Mouse (Mus musculus): ENCODE data around the gene Smg6.
A peak's percentile ranks its signal among the peaks of the same experiment; 100 is the strongest.

Smg6 gene

DNA sequence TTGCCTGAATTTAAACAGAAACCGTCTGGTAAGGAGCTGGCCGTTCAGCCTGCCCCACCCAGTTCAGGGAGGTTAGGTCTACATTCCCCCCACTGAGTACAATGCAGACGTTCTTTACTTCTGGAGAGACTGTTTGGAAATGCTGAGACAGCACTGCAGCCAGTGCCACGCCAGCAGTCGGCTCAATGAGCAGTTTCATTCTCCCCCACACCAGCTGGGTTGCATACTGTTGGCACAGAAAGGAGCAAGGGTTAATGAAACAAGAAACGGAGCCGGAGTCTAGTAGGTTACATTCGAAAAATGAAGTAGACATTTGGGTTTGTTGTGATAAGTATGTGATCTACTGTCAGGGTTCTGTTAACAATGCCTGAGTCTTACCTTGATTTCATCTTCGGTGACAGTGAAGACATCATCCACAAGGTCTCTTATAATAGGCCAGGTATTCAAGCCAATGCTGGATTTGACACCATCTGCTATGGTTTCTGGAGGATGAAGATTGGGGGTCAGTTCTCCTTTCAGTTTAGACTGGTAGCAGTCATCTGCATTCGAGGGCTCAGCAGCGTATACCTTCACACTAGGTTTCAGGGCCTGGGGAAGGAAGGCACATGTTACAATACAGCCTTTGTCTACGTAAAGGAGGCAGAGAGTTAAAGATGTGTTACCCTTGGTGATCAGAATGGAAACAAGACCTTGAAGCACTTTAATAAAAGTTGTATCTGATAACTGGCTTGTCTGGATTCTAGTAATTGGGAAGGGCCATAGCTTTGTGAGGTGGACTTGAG, 16.8 kb upstream of the Smg6 start:
- no peak for DNase-seq (ENCODE audit: low read depth, low spot score)
- H3K27me3 ChIP-seq (ENCODE audit: control insufficient read depth, insufficient read depth, low read length, poor library complexity, severe bottlenecking), result no peaks in the 10 kb centered on the region

DNA sequence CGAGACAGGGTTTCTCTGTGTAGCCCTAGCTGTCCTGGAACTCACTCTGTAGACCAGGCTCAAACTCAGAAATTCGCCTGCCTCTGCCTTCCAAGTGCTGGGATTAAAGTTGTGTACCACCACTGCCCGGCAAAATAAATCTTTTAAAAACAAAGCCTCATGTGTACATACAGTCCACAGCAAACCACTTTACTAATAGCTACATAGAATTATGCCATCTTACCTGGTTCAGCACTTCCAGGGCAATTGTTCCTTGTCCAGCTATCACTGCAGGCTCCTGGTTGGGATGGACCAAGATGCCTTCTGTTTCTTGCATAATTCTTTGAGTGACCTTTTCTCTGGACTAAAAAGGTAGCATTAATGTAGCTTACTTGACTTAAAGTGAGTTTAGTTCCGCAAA, 15.6 kb upstream of the Smg6 start:
- peaks cover 23% of the 10 kb centered on the region for H3K36me3 ChIP-seq (ENCODE audit: control insufficient read depth, insufficient read depth, low read length, poor library complexity, severe bottlenecking)
- no peak for DNase-seq (ENCODE audit: low read depth, low spot score)
- no peaks in the 10 kb centered on the region for H3K27me3 ChIP-seq (ENCODE audit: control insufficient read depth, insufficient read depth, low read length, poor library complexity, severe bottlenecking)

More for the DNA sequence above, 16.8 kb upstream of the Smg6 start:
- peaks cover 25% of the 10 kb centered on the region for H3K36me3 ChIP-seq (ENCODE audit: control insufficient read depth, insufficient read depth, low read length, poor library complexity, severe bottlenecking)

DNA sequence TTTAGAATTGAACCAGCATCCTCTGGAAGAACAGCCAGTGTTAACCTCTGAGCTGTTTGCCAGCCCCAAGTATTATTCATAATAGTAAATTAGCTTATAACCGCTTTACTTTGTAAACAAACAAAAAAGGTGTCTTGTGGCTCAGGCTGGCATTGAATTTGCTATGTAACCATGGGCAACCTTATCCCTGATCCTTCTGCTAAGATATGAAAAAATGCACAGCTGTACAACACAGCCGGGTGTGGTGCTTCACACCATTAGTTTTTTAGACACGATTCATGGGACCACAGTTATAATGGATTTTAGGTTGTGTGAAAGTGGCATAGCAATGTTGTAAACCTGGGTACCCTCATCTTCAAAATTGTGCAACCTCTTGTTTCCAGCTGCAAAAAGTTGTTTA, 13.1 kb upstream of the Smg6 start:
- no peak for DNase-seq (ENCODE audit: low read depth, low spot score)
- no peaks in the 10 kb centered on the region for H3K27me3 ChIP-seq (ENCODE audit: control insufficient read depth, insufficient read depth, low read length, poor library complexity, severe bottlenecking)
- peaks cover 10% of the 10 kb centered on the region; the same call in 1 of the 2 replicates for H3K36me3 ChIP-seq (ENCODE audit: control insufficient read depth, insufficient read depth, low read length, poor library complexity, severe bottlenecking)

DNA sequence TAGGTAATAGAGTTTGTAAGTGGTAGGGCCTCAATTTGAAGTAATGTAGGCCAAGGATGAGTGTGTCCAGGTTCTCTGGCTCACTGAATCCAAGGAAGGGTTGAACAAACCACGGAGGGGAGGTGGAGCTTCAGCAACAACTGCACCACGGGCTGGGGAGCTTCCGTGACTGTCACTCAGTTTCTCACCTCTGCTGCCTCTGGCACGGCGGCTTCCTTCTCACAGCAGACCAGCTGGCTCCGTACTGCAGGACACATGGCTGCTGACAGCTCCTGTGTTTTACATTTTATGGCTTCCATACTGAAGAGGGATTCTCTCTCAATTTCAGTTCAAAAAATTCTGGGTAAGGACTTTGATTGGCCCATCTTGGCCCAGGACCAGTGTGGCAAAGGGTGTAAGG, 6.4 kb upstream of the Smg6 start:
- DNase-seq (ENCODE audit: low read depth, low spot score), result no peak
- Histone ChIP-seq H3K36me3 (ENCODE audit: control insufficient read depth, insufficient read depth, low read length, poor library complexity, severe bottlenecking) (peaks cover 3% of the 10 kb centered on the region; the same call in 1 of the 2 replicates), H3K27me3 (ENCODE audit: control insufficient read depth, insufficient read depth, low read length, poor library complexity, severe bottlenecking) (no peaks in the 10 kb centered on the region)

DNA sequence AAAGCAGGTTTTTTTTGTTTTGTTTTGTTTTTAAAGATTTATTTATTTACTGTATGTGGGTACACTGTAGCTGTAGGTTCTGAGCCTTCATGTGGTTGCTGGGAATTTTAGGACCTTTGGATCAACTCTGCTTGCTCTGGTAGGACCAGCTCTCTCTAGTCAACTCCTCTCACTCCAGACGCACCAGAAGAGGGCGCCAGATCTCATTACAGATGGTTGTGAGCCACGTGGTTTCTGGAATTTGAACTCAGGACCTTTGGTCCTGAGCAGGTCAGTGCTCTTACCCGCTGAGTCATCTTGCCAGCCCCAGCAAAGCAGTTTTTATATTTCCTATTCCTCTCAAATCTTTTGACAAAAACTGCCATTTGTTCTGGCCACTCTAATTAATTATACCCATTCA, 1.5 kb upstream of the Smg6 start:
- Histone ChIP-seq H3K36me3 (ENCODE audit: control insufficient read depth, insufficient read depth, low read length, poor library complexity, severe bottlenecking) (no peaks in the 10 kb centered on the region; the same call in 1 of the 2 replicates), H3K27me3 (ENCODE audit: control insufficient read depth, insufficient read depth, low read length, poor library complexity, severe bottlenecking) (no peaks in the 10 kb centered on the region)
- DNase-seq (ENCODE audit: low read depth, low spot score), result peak; percentile 48

DNA sequence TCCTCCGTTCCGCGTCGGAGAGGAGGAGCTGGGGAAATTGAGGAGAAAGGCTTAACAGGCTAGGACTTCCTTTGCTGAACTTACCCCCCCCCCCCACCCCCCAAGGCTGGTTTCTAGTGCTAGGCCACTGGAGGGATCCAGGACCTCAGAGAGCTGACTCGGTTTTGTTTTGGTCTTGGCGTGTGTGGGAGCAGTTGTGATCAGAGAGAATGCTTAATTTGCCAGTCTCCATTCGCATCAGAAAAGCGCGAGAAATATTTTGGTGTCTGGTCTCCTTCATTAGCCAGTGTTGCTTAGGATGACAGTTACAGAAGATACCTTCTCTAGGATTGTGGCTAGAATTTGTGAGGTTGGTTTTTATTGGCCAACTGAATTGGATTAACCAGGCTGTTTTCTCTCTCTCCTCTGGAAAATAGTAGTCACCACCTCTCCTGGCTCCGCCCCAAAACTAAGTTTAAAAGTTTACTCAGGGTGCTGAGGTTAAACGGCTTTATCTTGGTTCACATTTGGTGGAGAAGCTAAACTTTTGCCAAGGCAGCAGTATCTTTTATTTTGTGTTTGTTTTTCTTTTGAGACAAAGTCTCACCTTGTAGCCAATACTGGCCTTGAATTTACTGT, 874 bp downstream of the Smg6 start:
- Histone ChIP-seq H3K27me3 (ENCODE audit: control insufficient read depth, insufficient read depth, low read length, poor library complexity, severe bottlenecking) (no peaks in the 10 kb centered on the region), H3K36me3 (ENCODE audit: control insufficient read depth, insufficient read depth, low read length, poor library complexity, severe bottlenecking) (no peaks in the 10 kb centered on the region; the same call in none of the 2 replicates)
- DNase-seq (ENCODE audit: low read depth, low spot score), result peak; percentile 49

DNA sequence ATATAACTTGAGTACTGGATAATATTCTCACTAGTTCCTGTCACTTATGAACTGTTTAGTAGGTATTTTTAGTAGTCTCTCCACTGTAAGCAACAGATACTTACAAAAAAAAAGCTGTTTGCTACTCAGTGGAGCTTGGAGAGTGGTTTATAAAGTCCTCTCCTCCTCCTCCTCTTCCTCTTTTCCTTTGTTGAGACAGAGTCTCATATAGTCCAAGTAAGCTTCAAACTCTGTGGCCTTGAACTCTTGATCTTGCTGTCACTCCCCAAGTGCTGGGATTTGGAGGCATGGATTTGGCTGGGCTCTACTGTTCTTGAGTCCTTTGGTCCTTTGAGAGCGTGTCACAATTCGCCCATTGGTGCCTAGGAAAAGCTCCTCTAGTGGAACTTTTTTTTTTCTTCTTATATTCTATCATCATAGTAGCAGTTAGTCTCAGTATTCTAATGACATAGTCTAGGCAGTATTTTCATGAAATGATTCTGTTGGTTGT, 1.7 kb downstream of the Smg6 start:
- no peaks in the 10 kb centered on the region for H3K27me3 ChIP-seq (ENCODE audit: control insufficient read depth, insufficient read depth, low read length, poor library complexity, severe bottlenecking)
- no peak for DNase-seq (ENCODE audit: low read depth, low spot score)

DNA sequence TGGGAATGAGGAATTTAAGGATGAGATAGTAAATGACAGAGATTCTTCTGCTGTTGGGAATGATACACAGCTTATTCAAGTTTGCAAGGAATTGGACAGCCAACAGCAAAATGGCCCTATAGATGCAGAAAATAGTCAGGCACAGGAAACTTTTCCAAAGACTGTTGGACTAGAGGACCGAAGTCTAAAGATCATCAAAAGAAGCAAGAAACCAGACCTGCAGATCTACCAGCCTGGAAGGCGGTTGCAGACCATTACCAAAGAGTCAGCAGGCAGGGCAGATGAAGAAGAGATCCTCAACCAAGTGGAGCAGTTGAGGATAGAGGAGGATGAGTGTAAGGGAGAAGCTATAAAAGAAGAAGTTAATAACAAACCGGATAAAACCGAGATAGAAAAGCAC, 3.5 kb downstream of the Smg6 start:
- no peak for DNase-seq (ENCODE audit: low read depth, low spot score)
- no peaks in the 10 kb centered on the region for H3K27me3 ChIP-seq (ENCODE audit: control insufficient read depth, insufficient read depth, low read length, poor library complexity, severe bottlenecking)
- peaks cover 2% of the 10 kb centered on the region for H3K36me3 ChIP-seq (ENCODE audit: control insufficient read depth, insufficient read depth, low read length, poor library complexity, severe bottlenecking)

More for the DNA sequence above, 1.7 kb downstream of the Smg6 start:
- peaks cover 2% of the 10 kb centered on the region for H3K36me3 ChIP-seq (ENCODE audit: control insufficient read depth, insufficient read depth, low read length, poor library complexity, severe bottlenecking)

DNA sequence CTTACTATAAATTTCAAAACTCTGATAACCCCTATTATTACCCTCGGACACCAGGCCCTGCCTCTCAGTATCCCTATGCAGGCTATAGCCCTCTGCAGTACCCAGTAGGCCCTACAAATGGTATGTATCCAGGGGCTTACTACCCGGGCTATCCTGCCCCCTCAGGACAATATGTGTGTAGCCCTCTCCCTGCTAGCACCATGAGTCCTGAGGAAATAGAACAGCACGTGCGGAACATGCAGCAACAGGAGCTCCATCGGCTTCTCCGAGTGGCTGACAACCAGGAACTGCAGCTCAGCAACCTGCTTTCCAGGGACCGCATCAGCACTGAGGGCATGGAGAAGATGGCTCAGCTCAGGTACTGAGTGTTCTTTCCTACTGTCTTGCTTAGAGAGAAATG, 4.8 kb downstream of the Smg6 start:
- no peak for DNase-seq (ENCODE audit: low read depth, low spot score)
- peaks cover 7% of the 10 kb centered on the region for H3K36me3 ChIP-seq (ENCODE audit: control insufficient read depth, insufficient read depth, low read length, poor library complexity, severe bottlenecking)
- no peaks in the 10 kb centered on the region for H3K27me3 ChIP-seq (ENCODE audit: control insufficient read depth, insufficient read depth, low read length, poor library complexity, severe bottlenecking)

DNA sequence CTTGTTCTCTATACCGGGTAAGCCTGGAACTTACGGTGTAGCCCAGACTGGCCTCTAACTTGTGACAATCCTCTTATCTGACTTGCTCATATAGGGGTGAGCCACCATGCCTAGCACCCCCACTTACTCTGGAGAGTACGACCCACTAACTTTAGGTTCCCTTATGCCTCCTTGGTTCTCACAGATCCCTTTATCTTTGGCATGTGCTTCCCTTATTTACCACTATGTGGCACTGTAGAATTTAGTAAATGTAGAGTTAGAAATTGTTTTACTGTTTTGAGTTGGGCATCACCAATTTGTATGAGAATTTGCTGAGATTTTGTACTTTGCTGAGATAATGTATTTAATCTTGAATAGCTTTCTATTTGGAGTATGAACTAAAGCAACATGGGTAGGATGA, 20.7 kb downstream of the Smg6 start:
- no peaks in the 10 kb centered on the region for H3K27me3 ChIP-seq (ENCODE audit: control insufficient read depth, insufficient read depth, low read length, poor library complexity, severe bottlenecking)
- peaks cover 6% of the 10 kb centered on the region; the same call in 1 of the 2 replicates for H3K36me3 ChIP-seq (ENCODE audit: control insufficient read depth, insufficient read depth, low read length, poor library complexity, severe bottlenecking)
- peak; percentile 67 for DNase-seq (ENCODE audit: low read depth, low spot score)

DNA sequence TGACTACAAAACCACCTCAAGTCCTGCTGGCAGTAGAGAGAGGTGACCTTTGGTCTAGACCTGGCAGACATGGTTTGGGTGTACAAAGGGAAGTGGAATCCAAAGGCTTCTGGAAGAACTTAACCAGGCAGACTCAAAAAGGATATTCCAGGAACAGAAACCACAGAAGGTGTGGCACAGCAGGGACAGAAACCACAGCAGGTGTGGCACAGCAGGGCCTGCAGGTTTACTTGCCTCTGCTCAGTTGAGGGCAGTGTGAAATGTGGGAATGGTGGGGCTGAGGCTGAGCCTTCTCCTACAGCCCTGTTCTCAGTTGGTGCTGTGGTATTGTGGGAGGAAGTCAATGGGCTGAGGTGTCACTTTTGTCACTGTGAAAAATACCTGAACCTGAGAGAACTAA, 29.3 kb downstream of the Smg6 start:
- no peak for DNase-seq (ENCODE audit: low read depth, low spot score)
- no peaks in the 10 kb centered on the region for H3K27me3 ChIP-seq (ENCODE audit: control insufficient read depth, insufficient read depth, low read length, poor library complexity, severe bottlenecking)
- 0 out of 2 replicates have a peak, but pooled peaks cover 3% of the 10 kb centered on the region for H3K36me3 ChIP-seq (ENCODE audit: control insufficient read depth, insufficient read depth, low read length, poor library complexity, severe bottlenecking)

DNA sequence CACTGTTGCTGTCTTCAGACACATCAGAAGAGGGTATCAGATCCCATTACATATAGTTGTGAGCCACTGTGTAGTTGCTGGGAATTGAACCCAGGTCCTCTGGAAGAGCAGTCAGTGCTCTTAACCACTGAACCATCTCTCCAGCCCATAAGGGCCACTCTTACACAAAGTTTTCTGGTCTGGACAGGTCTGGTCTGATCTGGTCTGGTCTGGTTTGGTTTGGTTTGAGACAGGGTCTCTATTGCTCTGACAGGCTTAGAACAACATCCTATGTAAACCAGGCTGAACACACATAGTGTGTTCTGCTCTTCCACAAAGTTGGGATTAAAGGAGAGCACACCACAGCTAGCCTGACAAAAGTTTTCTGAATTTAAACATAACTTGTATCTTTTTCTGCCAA, 30.4 kb downstream of the Smg6 start:
- no peak for DNase-seq (ENCODE audit: low read depth, low spot score)
- Histone ChIP-seq H3K36me3 (ENCODE audit: control insufficient read depth, insufficient read depth, low read length, poor library complexity, severe bottlenecking) (0 out of 2 replicates have a peak, but pooled peaks cover 3% of the 10 kb centered on the region), H3K27me3 (ENCODE audit: control insufficient read depth, insufficient read depth, low read length, poor library complexity, severe bottlenecking) (no peaks in the 10 kb centered on the region)

DNA sequence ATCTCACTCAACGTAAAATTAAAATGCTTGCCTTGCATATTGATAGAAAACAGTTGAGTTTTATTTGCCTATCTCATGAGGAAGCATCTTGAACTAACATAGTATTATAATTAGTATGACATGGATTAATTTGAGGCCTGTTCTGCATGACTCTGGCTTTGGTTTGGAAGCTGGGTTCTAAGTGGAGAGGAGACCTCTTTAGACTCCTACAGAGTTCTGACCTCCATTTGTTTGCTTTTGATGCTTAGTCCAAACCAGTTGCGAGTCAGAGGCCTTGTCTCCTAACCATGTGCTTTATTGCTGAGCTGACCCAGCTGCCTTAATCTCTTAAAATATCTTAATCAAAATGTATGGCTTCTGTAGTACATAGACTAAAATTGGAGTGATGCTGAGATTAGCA, 32.0 kb downstream of the Smg6 start:
- no peak for DNase-seq (ENCODE audit: low read depth, low spot score)
- Histone ChIP-seq H3K36me3 (ENCODE audit: control insufficient read depth, insufficient read depth, low read length, poor library complexity, severe bottlenecking) (no peaks in the 10 kb centered on the region), H3K27me3 (ENCODE audit: control insufficient read depth, insufficient read depth, low read length, poor library complexity, severe bottlenecking) (no peaks in the 10 kb centered on the region)

DNA sequence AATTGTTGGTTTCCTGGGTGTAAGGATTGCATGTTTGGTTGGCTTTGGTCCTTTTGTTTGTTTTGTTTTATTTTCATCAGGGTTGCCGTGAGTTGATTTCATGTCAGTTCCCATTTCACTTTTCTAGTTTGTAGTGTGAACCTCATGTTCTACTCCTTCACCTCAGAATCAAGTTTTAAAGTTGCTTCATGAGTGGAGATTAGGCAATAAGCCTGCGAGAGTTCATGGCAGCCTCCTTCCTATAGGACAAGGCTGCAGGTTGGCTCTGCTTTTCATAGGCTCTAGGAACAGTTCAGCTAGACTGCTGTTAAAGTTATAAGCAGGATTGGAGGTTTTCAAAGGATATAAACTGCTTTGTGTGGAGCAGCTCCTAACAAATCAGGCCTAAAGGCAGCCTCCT, 33.9 kb downstream of the Smg6 start:
- no peaks in the 10 kb centered on the region for H3K36me3 ChIP-seq (ENCODE audit: control insufficient read depth, insufficient read depth, low read length, poor library complexity, severe bottlenecking)
- H3K27me3 ChIP-seq (ENCODE audit: control insufficient read depth, insufficient read depth, low read length, poor library complexity, severe bottlenecking), result no peaks in the 10 kb centered on the region
- DNase-seq (ENCODE audit: low read depth, low spot score), result no peak

DNA sequence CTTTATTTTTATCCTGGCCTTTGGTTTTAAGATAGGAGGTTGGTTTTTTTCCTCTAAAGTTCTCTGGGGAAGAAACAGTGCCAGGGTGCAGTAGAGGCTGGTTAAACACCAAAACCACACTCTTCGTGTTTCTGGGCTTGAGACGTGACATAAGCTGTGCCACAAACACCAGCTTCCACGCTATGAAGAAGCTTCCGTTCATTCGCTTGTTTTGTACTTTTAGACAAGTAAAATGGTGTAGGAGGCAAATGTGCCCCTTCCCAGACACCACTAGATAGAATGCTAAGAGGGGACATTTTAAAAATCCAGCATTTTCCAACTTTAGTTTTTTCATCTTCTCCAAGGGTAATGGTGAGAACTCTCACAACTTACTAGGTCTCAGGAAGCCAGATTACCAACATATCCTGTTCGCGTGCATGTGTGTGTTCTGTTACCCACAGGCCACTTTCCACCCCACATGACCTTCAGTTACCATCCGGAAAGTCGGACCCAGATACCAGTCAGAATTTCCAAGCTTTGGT, 34.5 kb downstream of the Smg6 start:
- H3K27me3 ChIP-seq (ENCODE audit: control insufficient read depth, insufficient read depth, low read length, poor library complexity, severe bottlenecking), result no peaks in the 10 kb centered on the region
- DNase-seq (ENCODE audit: low read depth, low spot score), result peak; percentile 16
- no peaks in the 10 kb centered on the region for H3K36me3 ChIP-seq (ENCODE audit: control insufficient read depth, insufficient read depth, low read length, poor library complexity, severe bottlenecking)
